Mouse (Mus musculus): ENCODE results near the gene Cdc20b.

Gene Cdc20b

GRCm38 (mm10) chr13:113031351-113031750 is 3.6 kb upstream of the Cdc20b start:
- peak; percentile 18 to 26 for DNase-seq

- peak; percentile 74 to 78 for DNase-seq
These were observed 2.9 kb upstream of the Cdc20b start for GRCm38 (mm10) chr13:113031792-113032571.

GRCm38 (mm10) chr13:113032831-113033230 is 2.1 kb upstream of the Cdc20b start:
- DNase-seq: no peak

GRCm38 (mm10) chr13:113034271-113034886 is 532 bp upstream of the Cdc20b start:
- peak; percentile 76 to 88 for DNase-seq

- peak; percentile 89 to 93 for DNase-seq
These were observed 941 bp downstream of the Cdc20b start for GRCm38 (mm10) chr13:113035852-113036251.

DNA sequence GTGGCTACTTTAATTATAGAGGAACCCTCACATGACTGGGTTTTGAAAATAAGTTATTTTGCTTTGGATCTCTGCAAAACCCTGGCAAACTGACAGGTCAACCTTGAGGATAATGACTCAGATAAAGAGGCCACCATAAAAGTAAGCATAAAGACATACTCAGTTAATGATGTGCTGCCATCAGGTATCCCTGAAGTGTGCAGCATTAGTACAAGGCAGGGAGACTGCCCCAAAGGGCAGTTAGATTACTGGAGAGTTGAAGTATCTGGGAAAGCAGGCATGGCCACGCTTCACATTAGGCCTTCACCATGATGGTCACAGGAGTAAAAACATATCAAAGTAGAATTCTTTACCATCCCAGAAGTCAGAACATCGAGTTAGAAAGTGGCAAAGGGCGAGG is 10.0 kb downstream of the Cdc20b start:
- no peak for DNase-seq

GRCm38 (mm10) chr13:113045458-113046110 is 10.7 kb downstream of the Cdc20b start:
- DNase-seq: no peak

- peak; percentile 66 to 77 for DNase-seq
These were observed 11.4 kb downstream of the Cdc20b start, which contains the start of gene Gpx8 for GRCm38 (mm10) chr13:113046211-113046883. Gpx8 (minus strand) TSS chr13:113046410.

- DNase-seq: no peak
These were observed 12.1 kb downstream of the Cdc20b start for GRCm38 (mm10) chr13:113047018-113047417.

DNA sequence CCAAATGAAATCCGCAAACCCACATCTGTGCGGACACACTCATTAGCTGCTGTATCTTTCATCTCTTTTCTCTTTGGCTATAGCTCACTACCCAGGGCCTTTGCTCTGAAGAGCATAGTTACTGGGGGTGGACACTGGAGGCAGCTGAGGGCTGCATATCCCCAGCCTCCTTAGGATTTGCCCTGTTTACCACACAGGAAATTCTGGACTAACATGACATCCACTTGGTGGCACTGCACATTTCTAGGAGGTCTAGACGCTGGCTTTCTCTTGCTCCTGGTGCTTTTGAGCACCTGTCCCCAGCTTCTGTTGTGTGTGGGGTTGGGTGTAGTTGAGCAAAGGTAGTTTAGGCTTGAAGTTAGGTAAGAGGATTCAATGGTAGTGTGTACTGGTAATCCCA is 12.7 kb downstream of the Cdc20b start:
- DNase-seq: no peak

DNA sequence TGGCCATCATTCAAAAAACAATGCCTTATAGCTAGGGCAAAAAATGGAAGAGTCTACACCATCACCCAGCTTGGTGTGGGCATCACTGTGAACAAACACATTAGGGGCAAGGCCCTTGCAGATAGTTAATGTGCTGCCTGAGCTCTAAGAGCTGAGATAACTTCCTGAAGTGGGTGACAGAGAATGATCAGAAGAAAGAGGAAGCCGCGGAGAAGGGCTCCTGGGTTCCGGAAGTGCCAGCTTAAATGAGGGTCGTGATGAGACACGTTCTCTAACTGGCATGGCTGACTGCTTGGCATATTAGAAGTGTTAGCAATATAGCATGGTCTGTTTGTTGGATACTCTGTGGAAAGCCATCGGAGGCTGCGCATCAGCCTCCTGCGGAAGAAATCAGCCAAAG is 19.3 kb downstream of the Cdc20b start:
- no peak for DNase-seq

- peak; percentile 57 to 65 for DNase-seq
These were observed 20.9 kb downstream of the Cdc20b start for GRCm38 (mm10) chr13:113055826-113056225.

DNA sequence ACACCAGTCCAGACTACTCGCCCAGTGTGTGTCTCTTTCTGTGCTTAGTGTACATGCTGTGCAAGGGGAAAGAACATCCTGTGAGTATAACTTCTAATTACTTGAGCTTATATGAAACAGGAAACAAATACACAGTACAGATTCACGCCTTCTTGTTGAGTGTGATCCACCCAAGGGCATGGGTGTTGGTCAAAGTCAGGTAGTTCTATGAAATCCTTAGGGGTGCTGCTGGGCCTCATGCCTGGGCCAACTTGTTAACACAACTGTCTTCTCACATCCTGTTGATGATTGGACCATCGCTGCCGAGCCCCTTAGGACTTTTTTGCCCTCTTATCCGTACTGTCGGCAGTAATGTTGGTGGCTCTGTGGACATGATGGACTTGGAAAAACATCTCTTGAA is 26.8 kb downstream of the Cdc20b start:
- DNase-seq: no peak

DNA sequence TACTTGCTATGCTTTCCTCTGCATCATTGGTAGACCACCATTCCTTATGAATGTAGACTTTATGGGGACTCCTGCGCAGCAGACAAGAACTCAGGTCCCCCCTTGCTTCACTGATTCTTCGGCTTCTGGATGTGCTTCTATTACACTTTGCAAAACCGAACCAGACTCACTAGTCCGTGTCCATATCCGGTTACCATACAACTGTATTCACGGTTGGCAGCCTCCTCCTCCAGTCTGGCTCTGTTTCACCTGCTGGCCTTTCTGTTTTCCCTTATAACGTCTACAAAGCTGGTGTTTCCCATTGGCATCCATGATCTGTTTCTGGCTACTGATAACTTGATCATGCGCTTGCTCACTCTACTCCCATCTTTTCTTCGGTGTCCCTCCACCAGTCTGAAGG is 29.6 kb downstream of the Cdc20b start:
- DNase-seq: no peak

- no peak for DNase-seq
These were observed 44.1 kb downstream of the Cdc20b start for GRCm38 (mm10) chr13:113079021-113079420.

DNA sequence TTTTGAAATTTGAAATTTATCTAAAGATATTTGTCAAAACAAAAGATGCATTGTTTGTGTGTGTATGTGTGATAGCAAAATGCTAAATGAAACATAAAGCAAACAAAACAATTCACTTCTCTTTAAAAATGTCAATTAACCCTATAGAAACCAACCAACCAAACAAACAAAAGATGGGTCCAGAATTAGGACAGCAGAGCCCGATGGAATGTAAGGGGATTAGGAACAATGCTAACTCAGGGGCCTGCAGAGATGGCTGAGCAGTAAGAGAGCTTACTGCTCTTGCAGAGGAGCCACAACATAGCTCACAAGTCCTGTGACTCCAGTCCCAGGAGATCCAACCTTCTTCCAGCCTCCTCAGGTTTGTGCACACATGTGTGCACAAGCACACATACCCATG is 47.2 kb downstream of the Cdc20b start:
- DNase-seq: no peak

DNA sequence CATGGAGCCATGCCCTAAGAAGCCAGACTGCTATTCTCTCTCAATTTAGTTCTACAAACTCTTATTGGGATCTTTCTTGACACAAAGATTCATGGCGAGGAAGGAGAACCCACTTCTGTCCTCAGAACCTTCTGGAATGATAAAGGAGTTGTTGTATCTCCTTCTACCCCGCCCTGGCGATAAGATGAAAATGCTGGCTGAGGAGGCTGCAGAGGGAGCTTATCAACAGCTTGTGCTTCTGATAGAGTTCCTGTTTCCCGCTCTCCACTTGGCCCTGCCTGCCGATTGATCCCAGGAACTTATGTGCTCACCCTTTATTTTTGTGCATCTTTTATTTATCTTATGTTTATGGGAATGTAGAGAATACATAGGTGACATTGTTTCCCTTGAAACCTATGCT is 49.8 kb downstream of the Cdc20b start:
- DNase-seq: no peak

DNA sequence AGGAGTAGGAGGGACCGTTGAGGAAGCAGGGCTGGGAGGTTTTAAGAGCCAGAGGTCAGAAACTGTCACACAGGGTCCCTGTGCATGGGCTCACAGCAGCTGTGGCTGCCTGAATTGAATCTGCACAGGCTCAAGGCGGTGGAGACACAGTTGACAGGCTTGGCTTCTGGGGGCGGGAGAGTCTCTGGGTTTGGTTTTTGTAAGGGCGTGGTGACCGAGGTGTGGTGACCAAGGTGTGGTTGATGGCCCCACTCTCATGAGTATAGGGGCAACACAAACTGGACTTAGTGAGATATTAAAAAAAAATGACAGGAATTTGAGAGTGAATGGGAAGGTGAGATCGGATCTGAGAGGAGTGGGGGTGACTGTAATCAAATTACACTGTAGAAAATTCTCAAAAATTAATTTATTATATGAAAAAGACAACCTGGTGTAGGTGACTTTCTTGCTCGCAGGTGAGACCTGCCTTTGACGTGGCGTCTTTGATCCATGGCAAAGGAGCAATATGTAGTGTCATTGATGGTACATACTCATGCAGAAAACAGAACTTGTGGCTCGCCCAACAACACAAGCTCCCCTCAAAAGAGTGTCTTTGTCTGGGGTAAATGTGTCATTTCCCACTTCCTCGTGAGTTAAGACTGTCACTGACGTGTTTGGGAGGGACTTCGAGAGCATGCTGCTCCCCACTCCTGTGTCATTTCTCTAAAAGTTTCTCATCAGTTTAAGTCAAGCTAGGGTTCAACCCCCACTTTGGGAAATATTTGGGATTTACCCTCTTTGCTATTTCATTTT is 52.5 kb downstream of the Cdc20b start:
- no peak for DNase-seq

DNA sequence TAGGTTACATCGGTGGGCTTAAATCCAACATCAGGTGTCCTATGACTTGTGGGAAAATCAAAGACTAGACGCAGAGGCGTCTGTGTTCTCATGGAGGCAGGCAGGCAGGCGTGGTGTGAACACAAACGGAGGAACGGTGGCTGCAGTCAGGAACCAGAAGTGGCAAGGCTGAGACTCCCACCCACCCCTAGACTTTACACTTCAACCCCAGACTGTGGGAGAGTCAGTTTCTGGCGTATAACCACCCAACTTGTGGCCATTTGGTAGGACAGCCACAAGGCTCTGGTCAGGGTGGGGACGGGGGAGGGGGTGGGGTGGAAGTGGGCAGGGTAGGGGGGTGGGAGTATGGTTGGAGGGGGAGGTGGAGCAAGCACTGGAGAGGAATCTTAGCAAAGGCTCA is 55.6 kb downstream of the Cdc20b start:
- no peak for DNase-seq

DNA sequence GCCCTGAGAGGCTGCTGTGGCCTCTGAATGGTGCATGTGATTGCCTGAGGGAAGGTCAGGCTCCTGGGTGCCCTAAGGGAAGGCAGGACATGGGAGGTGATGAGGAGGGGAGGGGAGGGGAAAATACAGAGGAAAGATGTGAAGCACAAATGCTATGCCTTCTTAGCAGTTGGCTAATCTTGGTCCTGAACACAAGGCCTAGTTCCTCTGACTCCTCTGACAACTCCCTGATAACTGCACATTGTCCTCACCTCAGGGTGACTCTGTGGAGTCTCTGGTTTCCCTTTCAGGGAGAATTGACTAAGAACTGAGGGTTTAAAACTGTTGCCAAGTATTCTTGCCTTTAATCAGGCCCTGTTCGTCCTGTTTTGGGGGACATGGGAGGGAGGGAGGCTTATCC is 59.7 kb downstream of the Cdc20b start:
- DNase-seq: no peak

GRCm38 (mm10) chr13:113097011-113097410 is 62.1 kb downstream of the Cdc20b start:
- peak in 1 of 2 experiments; percentile 14 for DNase-seq

DNA sequence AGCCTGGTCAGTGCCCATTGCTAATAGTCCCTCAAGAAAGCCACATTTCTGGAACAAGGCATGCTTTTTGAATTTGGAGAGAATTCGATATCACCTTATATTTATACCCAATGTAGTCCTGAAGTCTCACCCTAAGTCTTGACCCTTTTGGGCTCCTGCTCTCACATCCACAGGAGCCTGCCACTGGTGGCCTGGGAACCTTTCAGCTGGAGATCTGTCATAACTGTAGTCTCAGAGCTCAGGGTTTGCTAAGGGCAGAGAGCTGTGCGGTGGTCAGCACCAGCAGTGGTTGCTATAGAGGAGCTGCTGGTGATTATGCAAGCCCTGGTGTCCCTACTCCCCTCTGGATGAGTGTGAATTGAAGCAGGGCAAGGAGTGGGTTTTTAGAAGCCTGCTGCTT is 63.5 kb downstream of the Cdc20b start:
- no peak for DNase-seq

Measured in cerebellum, postnatal 10 days (tissue).